18 mouse cellular contexts compared by ENCODE assay signal in genomic region chr11:115837606-115838345, GRCm38 (mm10). TPM values are rescaled to one million over a fixed set of nuclear protein-coding genes. Genes with fewer than 3 reads are reported as not detected.
DNase-seq lines count a peak whose midpoint lies in the region; ATAC-seq and TF ChIP-seq lines count a peak whose summit lies in the region.
"Had no signal": no experiment of that assay in that cellular context is flagged by ENCODE, and none has a peak within 500 bp of the region (broad histone marks: within the 10 kb centered on the region; RNA-seq: fewer than 3 reads in every experiment).

No protein-coding gene starts in this region.

- H3K4me1 ChIP-seq in heart, embryonic 12.5 days (replicated peaks) = peaks cover 87% of the 10 kb centered on the region
- peaks cover 31% of the 10 kb centered on the region for H3K4me1 ChIP-seq in liver, adult 2 months (ENCODE audit: control insufficient read depth, insufficient read depth, low read length)
- H3K4me1 ChIP-seq in liver, embryonic 11.5 days (replicated peaks; ENCODE audit: control insufficient read depth, insufficient read depth, low read length) = peaks cover 52% of the 10 kb centered on the region
- H3K4me1 ChIP-seq in intestine, embryonic 14.5 days (replicated peaks; ENCODE audit: control insufficient read depth, insufficient read depth, low read length) = peaks cover 61% of the 10 kb centered on the region
- peaks cover 41% of the 10 kb centered on the region for H3K4me1 ChIP-seq in stomach, embryonic 14.5 days (ENCODE audit: control insufficient read depth, insufficient read depth, low read length)

- no peaks in the 10 kb centered on the region for H3K9me3 ChIP-seq in heart, embryonic 12.5 days (replicated peaks)
- H3K9me3 ChIP-seq in liver, embryonic 11.5 days (ENCODE audit: control insufficient read depth, low read length) = no peaks in the 10 kb centered on the region
- H3K9me3 ChIP-seq in intestine, embryonic 14.5 days (ENCODE audit: control insufficient read depth, low read length) = no peaks in the 10 kb centered on the region
- H3K9me3 ChIP-seq in stomach, embryonic 14.5 days (ENCODE audit: control insufficient read depth, low read depth, low read length) = no peaks in the 10 kb centered on the region
- H3K9me3 ChIP-seq: embryonic facial prominence, embryonic 15.5 days; forebrain, embryonic 12.5 days; hindbrain, embryonic 12.5 days; midbrain, embryonic 12.5 days had no signal

- H3K27ac ChIP-seq in heart, embryonic 12.5 days (ENCODE audit: poor library complexity, severe bottlenecking) = peak overlapping the region; percentile 57
- H3K27ac ChIP-seq in liver, adult 2 months (replicated peaks; ENCODE audit: insufficient read depth, low read depth, low read length) = peak overlapping the region; percentile 2
- H3K27ac ChIP-seq in liver, embryonic 11.5 days (ENCODE audit: low read depth, low read length) = no peak overlapping the region
- H3K27ac ChIP-seq in intestine, embryonic 14.5 days (ENCODE audit: low read depth) = peak overlapping the region; percentile 43; the same call in 1 of the 2 replicates
- peak overlapping the region; percentile 87; the same call in 1 of the 2 replicates for H3K27ac ChIP-seq in stomach, embryonic 14.5 days (ENCODE audit: low read length)
- H3K27ac ChIP-seq: forebrain, embryonic 12.5 days; hindbrain, embryonic 12.5 days; midbrain, embryonic 12.5 days had no signal

- H3K79me2 ChIP-seq in liver, adult 2 months (ENCODE audit: control insufficient read depth, insufficient read depth, low read length) = peaks cover 16% of the 10 kb centered on the region; the same call in 1 of the 2 replicates

- H3K27me3 ChIP-seq in heart, embryonic 12.5 days (replicated peaks) = no peaks in the 10 kb centered on the region
- no peaks in the 10 kb centered on the region for H3K27me3 ChIP-seq in liver, adult 2 months (ENCODE audit: control insufficient read depth, insufficient read depth, low read length)
- no peaks in the 10 kb centered on the region for H3K27me3 ChIP-seq in liver, embryonic 11.5 days (replicated peaks; ENCODE audit: control insufficient read depth, insufficient read depth, low read length)
- no peaks in the 10 kb centered on the region for H3K27me3 ChIP-seq in intestine, embryonic 14.5 days (replicated peaks; ENCODE audit: control insufficient read depth, insufficient read depth, low read length)
- no peaks in the 10 kb centered on the region for H3K27me3 ChIP-seq in stomach, embryonic 14.5 days (ENCODE audit: control insufficient read depth, insufficient read depth, low read length)

- intact Hi-C loops in heart, postnatal 10 days (cut with DNase I) = loop anchor here (10.0 kb wide), 1 partner anchor 353 kb away; no protein-coding TSS in a partner anchor

- no peak for DNase-seq in heart, postnatal 10 days
- DNase-seq in liver, adult 2 months (ENCODE audit: extremely low read depth, low read depth, low spot score) = peak; percentile 86
- DNase-seq in liver, embryonic 11.5 days (ENCODE audit: low spot score) = no peak
- no peak for DNase-seq in intestine, embryonic 14.5 days (ENCODE audit: low spot score)
- DNase-seq in cerebellum, postnatal 36 days = no peak
- DNase-seq: adrenal gland, postnatal 25 days; cerebellum, adult 9-10 months; heart, adult 11 months; liver; lung, postnatal 10 days; thymus, adult 18-20 months had no signal

- TF ChIP-seq CTCF in liver, adult 2 months (IDR thresholded peaks at IDR 0.05; ENCODE audit: low read depth, low read length) = no peak

- no peak for TF ChIP-seq POLR2A in liver, adult 2 months (IDR thresholded peaks at IDR 0.05; ENCODE audit: extremely low read depth, insufficient read depth, low read length)

- ATAC-seq in heart, embryonic 12.5 days (ENCODE audit: insufficient number of reproducible peaks, low FRiP score) = no peak
- ATAC-seq in liver, embryonic 11.5 days (replicated peaks; ENCODE audit: low FRiP score) = no peak
- no peak for ATAC-seq in intestine, embryonic 14.5 days (replicated peaks; ENCODE audit: low FRiP score, low TSS enrichment, low read depth)
- ATAC-seq in stomach, embryonic 14.5 days (ENCODE audit: insufficient number of reproducible peaks, insufficient read depth, low FRiP score, low read depth) = no peak

- no peaks in the 10 kb centered on the region for H3K36me3 ChIP-seq in heart, embryonic 12.5 days
- H3K36me3 ChIP-seq in liver, adult 2 months (ENCODE audit: control insufficient read depth, insufficient read depth, low read length) = no peaks in the 10 kb centered on the region
- H3K36me3 ChIP-seq in liver, embryonic 11.5 days (ENCODE audit: control insufficient read depth, insufficient read depth, low read length) = no peaks in the 10 kb centered on the region
- H3K36me3 ChIP-seq in intestine, embryonic 14.5 days (ENCODE audit: control insufficient read depth, insufficient read depth, low read length) = no peaks in the 10 kb centered on the region
- H3K36me3 ChIP-seq in stomach, embryonic 14.5 days (ENCODE audit: control insufficient read depth, insufficient read depth, low read length) = no peaks in the 10 kb centered on the region
- H3K36me3 ChIP-seq: embryonic facial prominence, embryonic 15.5 days; forebrain, embryonic 12.5 days; hindbrain, embryonic 12.5 days; midbrain, embryonic 12.5 days had no signal

- no peak overlapping the region for H3K4me3 ChIP-seq in heart, embryonic 12.5 days
- H3K4me3 ChIP-seq in liver, adult 2 months (ENCODE audit: insufficient read depth, low read depth, low read length) = no peak overlapping the region
- no peak overlapping the region for H3K4me3 ChIP-seq in liver, embryonic 11.5 days (ENCODE audit: low read depth, low read length)
- no peak overlapping the region for H3K4me3 ChIP-seq in intestine, embryonic 14.5 days (ENCODE audit: low read depth, low read length)
- H3K4me3 ChIP-seq in stomach, embryonic 14.5 days (ENCODE audit: low read depth, low read length) = no peak overlapping the region
- H3K4me3 ChIP-seq: embryonic facial prominence, embryonic 15.5 days; forebrain, embryonic 12.5 days; hindbrain, embryonic 12.5 days; midbrain, embryonic 12.5 days had no signal

- H3K9ac ChIP-seq in heart, embryonic 12.5 days = no peak overlapping the region
- no peak overlapping the region; the same call in 1 of the 2 replicates for H3K9ac ChIP-seq in liver, adult 2 months (ENCODE audit: low read depth, low read length)
- H3K9ac ChIP-seq in liver, embryonic 11.5 days (ENCODE audit: low read depth, low read length) = no peak overlapping the region
- no peak overlapping the region for H3K9ac ChIP-seq in intestine, embryonic 14.5 days (ENCODE audit: low read length)
- H3K9ac ChIP-seq in stomach, embryonic 14.5 days (replicated peaks; ENCODE audit: low read depth, low read length) = no peak overlapping the region
- H3K9ac ChIP-seq: embryonic facial prominence, embryonic 15.5 days; forebrain, embryonic 12.5 days; hindbrain, embryonic 12.5 days; midbrain, embryonic 12.5 days had no signal

- WGBS in heart, embryonic 12.5 days = 90% methylated on average over 22 of the region's 22 CpGs
- WGBS in liver, adult 2 months = 56% methylated on average over 22 of the region's 22 CpGs
- WGBS in liver, embryonic 11.5 days = 89% methylated on average over 22 of the region's 22 CpGs
- 88% methylated on average over 22 of the region's 22 CpGs for WGBS in intestine, embryonic 14.5 days
- WGBS in stomach, embryonic 14.5 days = 87% methylated on average over 22 of the region's 22 CpGs

- no peak overlapping the region for H3K4me2 ChIP-seq in heart, embryonic 12.5 days
- H3K4me2 ChIP-seq in liver, embryonic 11.5 days = no peak overlapping the region
- H3K4me2 ChIP-seq in intestine, embryonic 14.5 days (ENCODE audit: low read length) = no peak overlapping the region
- no peak overlapping the region for H3K4me2 ChIP-seq in stomach, embryonic 14.5 days (replicated peaks; ENCODE audit: low read depth, low read length)
- H3K4me2 ChIP-seq: embryonic facial prominence, embryonic 15.5 days; forebrain, embryonic 12.5 days; hindbrain, embryonic 12.5 days; midbrain, embryonic 12.5 days had no signal

RNA-seq across cellular contexts. Expression of gene Llgl2, which starts 13.9 kb away (rescaled TPM):
- 22.5 and 25.8 TPM in 2 replicates for polyA plus RNA-seq in heart, embryonic 12.5 days (2016; fragmentation: Nextera tagmentation; extraction: Ambion mirVana)
- total RNA-seq in heart, postnatal 10 days (2021) = 10 to 100 TPM; 17.9 to 18.2 TPM
- total RNA-seq in liver, adult 2 months (2014; rRNA removed) = 15.8 and 17.2 TPM in 2 replicates
- 46.8 and 52.7 TPM in 2 replicates for polyA plus RNA-seq in liver, adult 2 months (2012; rRNA removed)
- polyA plus RNA-seq in liver, embryonic 11.5 days (2014; fragmentation: Nextera tagmentation; extraction: Ambion mirVana) = 15.6 and 18.7 TPM in 2 replicates
- 46.3 and 59.2 TPM in 2 replicates for polyA plus RNA-seq in intestine, embryonic 14.5 days (2014; fragmentation: Nextera tagmentation; extraction: Ambion mirVana)
- 37.6 and 41.1 TPM in 2 replicates for polyA plus RNA-seq in stomach, embryonic 14.5 days (2014; fragmentation: Nextera tagmentation; extraction: Ambion mirVana)

RNA-seq across cellular contexts. Expression of gene Myo15b, which starts 20.4 kb away (rescaled TPM):
- 0.17 and 0.37 TPM in 2 replicates for polyA plus RNA-seq in heart, embryonic 12.5 days (2016; fragmentation: Nextera tagmentation; extraction: Ambion mirVana)
- total RNA-seq in heart, postnatal 10 days (2021) = under 1 TPM; 0.17 to 0.22 TPM
- total RNA-seq in liver, adult 2 months (2014; rRNA removed) = 0.07 and 0.28 TPM in 2 replicates
- polyA plus RNA-seq in liver, adult 2 months (2012; rRNA removed) = 0.51 and 0.56 TPM in 2 replicates
- polyA plus RNA-seq in liver, embryonic 11.5 days (2014; fragmentation: Nextera tagmentation; extraction: Ambion mirVana) = 0.56 and 0.89 TPM in 2 replicates
- polyA plus RNA-seq in intestine, embryonic 14.5 days (2014; fragmentation: Nextera tagmentation; extraction: Ambion mirVana) = 32.9 and 44.8 TPM in 2 replicates
- 3.1 and 5.9 TPM in 2 replicates for polyA plus RNA-seq in stomach, embryonic 14.5 days (2014; fragmentation: Nextera tagmentation; extraction: Ambion mirVana)
- polyA plus RNA-seq: C2C12 had no signal

RNA-seq across cellular contexts. Expression of gene Tsen54, which starts 23.3 kb away (rescaled TPM):
- 23.0 and 29.2 TPM in 2 replicates for polyA plus RNA-seq in heart, embryonic 12.5 days (2016; fragmentation: Nextera tagmentation; extraction: Ambion mirVana)
- 10 to 100 TPM; 10.5 to 15.0 TPM for total RNA-seq in heart, postnatal 10 days (2021)
- total RNA-seq in liver, adult 2 months (2014; rRNA removed) = 4.0 and 5.8 TPM in 2 replicates
- polyA plus RNA-seq in liver, adult 2 months (2012; rRNA removed) = 11.2 and 15.6 TPM in 2 replicates
- 36.1 and 36.4 TPM in 2 replicates for polyA plus RNA-seq in liver, embryonic 11.5 days (2014; fragmentation: Nextera tagmentation; extraction: Ambion mirVana)
- 29.5 and 30.7 TPM in 2 replicates for polyA plus RNA-seq in intestine, embryonic 14.5 days (2014; fragmentation: Nextera tagmentation; extraction: Ambion mirVana)
- polyA plus RNA-seq in stomach, embryonic 14.5 days (2014; fragmentation: Nextera tagmentation; extraction: Ambion mirVana) = 24.3 and 25.0 TPM in 2 replicates

RNA-seq across cellular contexts. Expression of gene Caskin2, which starts 24.3 kb away (rescaled TPM):
- polyA plus RNA-seq in heart, embryonic 12.5 days (2016; fragmentation: Nextera tagmentation; extraction: Ambion mirVana) = 23.5 and 25.3 TPM in 2 replicates
- total RNA-seq in heart, postnatal 10 days (2021) = 10 to 100 TPM; 59.4 to 60.9 TPM
- 2.9 and 3.8 TPM in 2 replicates for total RNA-seq in liver, adult 2 months (2014; rRNA removed)
- 8.9 and 9.7 TPM in 2 replicates for polyA plus RNA-seq in liver, adult 2 months (2012; rRNA removed)
- 13.5 and 14.0 TPM in 2 replicates for polyA plus RNA-seq in liver, embryonic 11.5 days (2014; fragmentation: Nextera tagmentation; extraction: Ambion mirVana)
- polyA plus RNA-seq in intestine, embryonic 14.5 days (2014; fragmentation: Nextera tagmentation; extraction: Ambion mirVana) = 14.9 and 15.3 TPM in 2 replicates
- 14.3 and 15.3 TPM in 2 replicates for polyA plus RNA-seq in stomach, embryonic 14.5 days (2014; fragmentation: Nextera tagmentation; extraction: Ambion mirVana)
